Mouse (Mus musculus) cerebral cortex, adult 2 months (tissue): ENCODE data around the gene Rgl2.

ENCODE experiments used
- whole genome bisulfite sequencing: fragments of 180-500 bp; shearing (Covaris S2); methylation state at CpG from one replicate; pipeline ENCODE4 v1.1.7; 2018; 5-methylcytosine and 5-hydroxymethylcytosine counted together

Gene Rgl2

DNA sequence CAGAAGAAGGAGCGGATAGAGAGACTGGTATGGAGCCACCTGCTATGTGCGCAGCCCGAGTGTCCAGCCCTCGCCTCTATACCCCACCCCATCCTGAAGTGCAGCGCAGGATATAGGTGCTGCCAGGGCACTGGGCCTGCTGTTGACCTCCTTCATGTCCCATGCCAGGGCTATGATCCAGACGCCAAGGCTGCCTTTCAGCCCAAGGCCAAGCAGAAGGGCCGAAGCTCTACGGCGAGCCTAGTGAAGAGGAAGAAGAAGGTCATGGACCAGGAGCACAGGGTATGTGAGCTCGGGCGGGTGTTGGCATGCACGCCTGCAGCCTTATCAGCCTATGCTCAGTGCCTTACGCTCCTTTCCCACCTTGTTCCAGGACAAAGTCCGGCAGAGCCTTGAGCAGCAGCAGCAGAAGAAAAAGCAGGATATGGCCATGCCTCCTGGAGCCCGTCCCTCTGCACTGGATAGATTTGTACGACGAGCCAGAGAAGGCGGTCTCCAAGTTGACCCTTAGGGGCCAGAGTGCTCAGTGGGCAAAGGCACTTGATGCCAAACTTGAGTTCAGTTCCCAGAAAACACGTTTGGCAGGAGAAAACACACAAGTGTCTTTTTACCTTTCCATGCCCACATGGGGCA, 19.7 kb downstream of the Rgl2 start:
- WGBS, result 88% methylated on average over 19 of the region's 19 CpGs

- WGBS, result 57% methylated on average over 10 of the region's 10 CpGs
Measured at GRCm38 (mm10) chr17:33950131-33950625, 20.8 kb downstream of the Rgl2 start.

GRCm38 (mm10) chr17:33951021-33951946, 21.9 kb downstream of the Rgl2 start, which contains the start of gene B3galt4:
B3galt4 (minus strand) TSS chr17:33951488.
- WGBS, result under 1% methylated on average over 45 of the region's 45 CpGs

DNA sequence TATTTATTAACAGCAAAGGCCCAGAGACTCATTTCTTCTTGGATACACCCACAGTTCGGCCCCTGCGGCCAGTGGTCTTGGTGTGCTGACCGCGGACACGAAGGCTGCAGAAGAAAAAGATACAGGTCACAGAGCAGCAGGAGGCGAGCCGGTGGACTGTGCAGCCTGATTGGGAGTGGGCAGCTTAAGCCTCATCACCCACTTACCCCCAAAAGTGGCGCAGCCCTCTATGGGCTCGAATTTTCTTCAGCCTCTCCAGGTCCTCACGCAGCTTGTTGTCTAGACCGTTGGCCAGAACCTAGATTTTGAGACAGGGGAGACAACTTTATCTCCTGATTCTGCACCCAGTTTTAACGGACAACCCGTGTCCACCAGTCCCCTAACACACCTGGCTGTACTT, 22.7 kb downstream of the Rgl2 start:
- 77% methylated on average over 13 of the region's 13 CpGs for WGBS

DNA sequence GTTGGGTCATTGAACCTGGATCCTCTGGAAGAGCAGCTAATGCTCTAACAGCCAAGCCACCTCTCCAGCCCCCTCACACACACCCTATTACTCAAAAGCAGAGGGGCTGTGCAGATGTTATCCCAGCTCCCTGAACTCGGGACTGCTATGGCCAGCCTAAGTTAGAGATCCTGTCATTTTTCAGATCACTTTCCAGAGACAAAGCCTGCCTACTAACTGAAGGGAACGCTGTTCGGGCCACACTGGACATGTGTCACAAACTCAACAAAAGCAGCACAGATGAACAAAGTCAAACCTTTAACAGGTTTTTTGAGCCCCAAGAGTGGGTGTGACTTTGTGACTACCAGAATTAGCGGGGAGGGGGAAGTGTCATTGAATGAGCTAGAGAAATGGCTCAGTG, 23.5 kb downstream of the Rgl2 start:
- 66% methylated on average over 4 of the region's 4 CpGs for WGBS

GRCm38 (mm10) chr17:33953310-33953709, 24.0 kb downstream of the Rgl2 start:
- 82% methylated on average over 3 of the region's 3 CpGs for WGBS

GRCm38 (mm10) chr17:33953961-33954565, 24.7 kb downstream of the Rgl2 start:
- WGBS, result 16% methylated on average over 5 of the region's 5 CpGs

DNA sequence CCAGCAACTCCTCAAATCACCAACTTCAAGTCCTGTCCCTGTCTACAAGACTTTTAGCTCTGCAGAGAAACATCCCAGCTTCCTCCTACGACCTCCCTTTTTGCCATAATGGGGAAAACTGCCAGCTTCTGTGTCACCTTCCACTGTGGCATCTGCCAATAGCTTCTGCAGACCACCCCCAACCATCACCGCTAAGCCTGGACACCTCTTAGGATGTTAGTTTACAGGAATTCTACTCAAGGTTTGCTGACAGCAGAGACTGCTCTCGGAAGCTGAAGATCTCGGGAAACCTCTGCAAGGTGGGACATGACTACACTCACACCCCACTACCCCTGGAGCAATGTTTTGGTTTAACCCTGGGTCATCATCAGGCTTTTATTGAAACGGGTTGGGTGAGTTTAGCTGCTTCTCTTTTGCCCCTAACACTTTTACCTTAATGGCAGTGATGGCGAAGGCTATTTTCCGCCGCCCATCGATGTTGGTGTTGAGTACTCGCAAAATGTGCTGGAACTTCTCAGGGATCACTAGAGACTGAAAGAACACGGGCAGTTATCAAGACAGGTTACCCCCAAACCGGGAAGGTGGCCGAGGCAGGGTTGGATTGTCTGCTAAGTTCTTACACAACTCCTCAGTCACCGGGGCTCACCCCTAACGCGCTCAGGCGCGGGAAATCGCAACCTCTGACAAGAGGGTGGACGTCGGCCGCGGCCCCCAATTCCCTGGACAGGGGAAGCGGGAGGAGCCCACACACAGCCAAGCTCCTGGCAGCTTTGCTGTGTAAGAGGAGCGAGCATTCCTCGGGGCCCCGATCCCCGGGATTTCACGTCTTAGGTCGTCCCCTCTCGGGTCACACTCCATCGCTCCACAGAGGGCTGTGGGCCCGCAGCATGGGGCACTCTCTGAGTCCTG, 25.6 kb downstream of the Rgl2 start:
- under 1% methylated on average over 33 of the region's 33 CpGs for WGBS

DNA sequence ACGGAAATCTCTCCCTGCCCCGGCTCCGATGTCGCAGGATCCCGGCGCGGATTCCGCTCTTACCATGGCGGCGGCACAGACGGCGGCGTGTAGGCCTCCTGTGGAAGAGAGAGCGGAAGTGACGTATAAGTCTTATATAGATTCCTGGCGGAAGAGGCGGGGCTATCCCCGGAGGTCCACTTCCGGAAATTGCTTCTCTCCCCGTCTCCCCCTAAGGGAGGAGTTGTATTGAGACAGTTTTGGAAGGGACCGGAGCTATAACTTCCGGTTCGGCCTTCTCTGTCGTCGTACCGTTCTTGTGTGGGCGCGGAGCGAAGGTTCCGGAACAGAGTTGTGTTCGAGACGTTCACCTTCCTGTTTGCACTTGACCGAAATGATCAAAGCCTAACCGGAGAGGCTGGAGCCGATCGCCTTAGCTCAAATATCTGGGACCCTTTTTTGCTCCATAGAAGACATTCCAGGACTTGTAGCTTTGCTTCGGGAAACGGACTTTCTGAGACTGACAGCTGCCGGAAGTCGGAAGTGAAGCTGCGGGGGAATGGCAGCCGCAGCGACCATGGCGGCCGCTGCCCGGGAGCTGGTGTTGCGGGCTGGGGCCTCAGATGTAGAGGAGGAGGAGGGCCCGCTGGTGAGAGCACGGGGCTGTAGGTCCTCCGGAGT, 26.3 kb downstream of the Rgl2 start, which contains the start of the genes Vps52 and Rps18:
TSS of gene Vps52 (plus strand) at position 258 of the 660 bp plus-strand sequence.
TSS of gene Rps18 (minus strand) at position 447 of the 660 bp plus-strand sequence.
- WGBS, result under 1% methylated on average over 50 of the region's 50 CpGs

DNA sequence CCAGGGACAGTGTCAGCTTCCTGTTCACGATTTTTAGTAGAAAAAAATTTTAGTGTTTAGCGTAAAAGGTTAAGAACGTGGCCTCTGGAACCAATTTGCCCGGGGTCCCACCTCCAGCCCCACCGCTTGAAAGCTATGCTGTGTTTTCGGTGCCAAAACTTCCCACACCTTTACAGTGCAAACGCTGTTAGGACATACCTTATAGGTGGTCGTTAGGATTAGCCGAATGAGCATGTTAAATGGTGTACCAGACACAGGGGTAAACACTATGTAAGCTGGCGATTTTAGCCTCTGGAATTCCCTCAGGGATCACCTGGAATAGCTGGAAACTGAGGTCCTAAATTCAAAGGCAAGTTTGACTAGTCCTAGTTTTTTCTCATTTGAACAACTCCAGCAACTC, 27.0 kb downstream of the Rgl2 start:
- WGBS, result 6% methylated on average over 10 of the region's 10 CpGs

GRCm38 (mm10) chr17:33957493-33957892, 28.1 kb downstream of the Rgl2 start:
- 84% methylated on average over 6 of the region's 6 CpGs for whole genome bisulfite sequencing

- 95% methylated on average over 11 of the region's 11 CpGs for WGBS
Measured at GRCm38 (mm10) chr17:33958451-33958850, 29.1 kb downstream of the Rgl2 start.

- WGBS, result 95% methylated on average over 13 of the region's 13 CpGs
Measured at GRCm38 (mm10) chr17:33959135-33959534, 29.8 kb downstream of the Rgl2 start.

- WGBS, result 90% methylated on average over 15 of the region's 15 CpGs
Measured at GRCm38 (mm10) chr17:33959948-33960347, 30.6 kb downstream of the Rgl2 start.

DNA sequence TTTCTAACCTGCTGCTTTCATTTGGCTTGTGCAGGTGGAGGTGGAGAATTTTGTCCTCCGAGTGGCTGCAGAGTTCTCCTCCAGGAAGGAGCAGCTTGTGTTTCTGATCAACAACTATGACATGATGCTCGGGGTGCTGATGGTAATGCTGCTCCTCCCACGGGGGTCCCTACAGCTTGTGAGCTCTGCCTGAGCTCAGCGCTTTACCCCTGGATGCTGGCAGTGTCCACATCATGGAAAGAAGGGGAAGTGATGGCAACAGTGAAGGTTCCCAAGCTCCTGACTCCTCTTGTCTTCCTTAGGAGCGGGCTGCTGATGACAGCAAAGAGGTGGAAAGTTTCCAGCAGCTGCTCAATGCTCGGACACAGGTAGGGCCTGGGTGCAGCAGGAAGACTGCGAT, 33.5 kb downstream of the Rgl2 start:
- WGBS, result 89% methylated on average over 7 of the region's 7 CpGs

DNA sequence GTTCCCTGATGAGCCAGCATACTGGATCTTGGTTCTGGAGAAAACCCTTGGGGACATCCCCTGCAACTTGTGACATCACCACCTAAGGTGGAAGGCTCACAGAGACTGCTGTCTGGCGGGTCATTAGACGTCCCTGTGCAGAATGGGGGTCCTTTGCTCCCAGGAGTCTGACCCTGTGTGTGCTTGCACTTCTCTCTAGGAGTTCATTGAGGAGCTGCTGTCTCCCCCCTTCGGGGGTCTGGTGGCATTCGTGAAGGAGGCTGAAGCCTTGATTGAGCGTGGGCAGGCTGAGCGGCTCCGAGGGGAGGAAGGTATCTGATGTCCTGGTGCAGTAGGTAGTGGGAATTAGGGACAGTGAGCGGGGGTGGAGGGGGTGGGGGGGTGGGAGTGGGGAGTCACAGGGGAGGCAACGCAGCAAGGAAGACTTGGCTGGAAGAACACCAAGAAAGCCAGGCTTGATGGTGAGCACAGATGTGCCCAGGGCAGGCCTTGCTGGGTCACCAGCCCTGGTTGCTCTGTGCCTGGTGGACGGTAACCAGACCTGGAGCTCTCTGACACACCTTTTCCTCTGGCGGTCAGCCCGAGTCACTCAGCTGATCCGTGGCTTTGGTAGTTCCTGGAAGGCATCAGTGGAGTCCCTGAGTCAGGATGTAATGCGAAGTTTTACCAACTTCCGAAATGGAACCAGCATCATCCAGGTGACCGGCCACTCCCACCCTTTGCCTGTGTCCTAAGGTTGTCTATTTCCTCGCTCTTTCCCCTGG, 35.9 kb downstream of the Rgl2 start:
- WGBS, result 88% methylated on average over 17 of the region's 17 CpGs

DNA sequence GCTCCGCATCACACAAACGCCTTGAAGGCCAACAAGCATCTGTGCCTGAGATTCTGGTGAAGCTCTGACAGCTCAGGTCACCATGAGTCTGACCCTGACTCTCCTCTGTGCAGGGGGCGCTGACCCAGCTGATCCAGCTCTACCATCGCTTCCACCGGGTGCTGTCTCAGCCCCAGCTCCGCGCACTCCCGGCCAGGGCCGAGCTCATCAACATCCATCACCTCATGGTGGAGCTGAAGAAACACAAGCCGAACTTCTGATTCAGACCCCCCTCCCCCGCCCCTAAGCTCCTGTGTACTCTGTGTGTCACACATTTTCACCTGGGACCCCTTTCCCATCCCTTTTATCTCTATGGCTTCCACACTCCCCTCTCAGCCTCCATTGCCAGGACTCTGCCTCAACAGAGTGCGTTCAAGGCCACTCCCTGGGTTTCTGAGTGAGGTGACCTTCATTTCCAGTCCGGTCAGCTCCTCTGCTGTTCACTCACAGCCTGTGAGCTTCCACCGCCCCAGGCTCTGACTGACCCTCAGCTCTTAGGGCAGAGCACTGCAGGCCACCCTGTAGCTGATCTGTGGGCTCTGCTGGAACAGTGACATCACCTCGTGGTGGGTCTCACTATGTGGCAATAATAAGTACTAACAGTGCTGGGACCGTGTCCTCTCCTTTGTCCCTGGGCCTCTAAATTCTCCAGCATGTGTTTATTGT, 36.7 kb downstream of the Rgl2 start:
- WGBS, result 89% methylated on average over 16 of the region's 16 CpGs

DNA sequence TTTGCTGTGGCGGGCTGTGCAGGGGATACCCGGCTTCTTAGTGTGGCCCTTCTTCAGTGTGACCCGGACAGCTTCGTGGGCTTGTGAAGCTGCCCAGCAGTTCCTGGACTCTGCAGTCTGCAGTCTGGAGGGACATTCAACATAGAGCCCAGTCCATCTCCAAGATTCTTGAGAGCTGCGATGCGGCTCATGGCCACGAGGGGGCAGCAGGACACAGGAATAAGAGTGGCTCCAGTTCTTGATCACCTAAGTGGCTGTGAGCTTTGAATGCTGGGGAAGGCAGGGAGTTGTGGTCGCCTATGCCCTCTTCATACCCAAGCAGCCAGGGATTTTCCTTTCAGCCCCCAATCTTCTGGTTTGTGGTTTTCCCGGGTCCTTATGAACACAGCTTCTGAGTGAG, 39.1 kb downstream of the Rgl2 start:
- 4% methylated on average over 9 of the region's 9 CpGs for WGBS

DNA sequence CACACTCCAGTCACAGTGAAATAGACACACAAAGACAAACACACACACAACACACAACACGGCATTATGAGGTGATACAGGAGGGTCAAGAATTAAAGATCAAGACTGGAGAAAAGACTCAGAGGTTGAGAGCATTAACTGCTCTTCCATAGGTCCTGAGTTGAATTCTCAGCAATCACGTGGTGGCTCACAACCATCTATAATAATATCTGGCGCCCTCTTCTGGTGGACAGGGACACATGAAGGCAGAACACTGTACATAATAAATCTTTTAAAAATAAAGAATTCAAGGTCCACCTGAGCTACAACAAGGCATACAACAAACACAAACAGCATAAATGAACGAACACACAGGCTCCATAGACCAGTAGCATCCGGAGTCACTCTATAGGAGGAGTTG, 39.6 kb downstream of the Rgl2 start:
- 30% methylated on average over 5 of the region's 5 CpGs for WGBS
